Mouse (Mus musculus): ENCODE data around the gene Gm20905. TPM values are rescaled to one million over a fixed set of nuclear protein-coding genes. Genes with fewer than 3 reads are reported as not detected.
"Not testable (repeated sequence)": the region's sequence is repeated elsewhere in the genome, so short reads cannot be mapped to it uniquely, and the experiment has no call there.

The Gm20905 gene
- not detected in 2 replicates for polyA plus RNA-seq (2012; rRNA removed)

- H3K27ac ChIP-seq (ENCODE audit: insufficient read depth, low read length); H3K4me3 ChIP-seq (ENCODE audit: insufficient read depth, low read length); H3K4me1 ChIP-seq (ENCODE audit: control insufficient read depth, insufficient read depth, low read length): not testable (repeated sequence)
Measured at GRCm38 (mm10) chrY:37259503-37259902, at the start of gene Gm20905. TSS of gene Gm20905 (minus strand) at chrY:37259603.

Data from cortical plate, adult 2 months (tissue).